Mouse (Mus musculus) c-Kit-positive CD71-positive TER-119-positive erythroid progenitor cells, embryonic 14.5 days (primary cell): ENCODE data around the gene 2810006K23Rik.
"Not testable (repeated sequence)": the region's sequence is repeated elsewhere in the genome, so short reads cannot be mapped to it uniquely, and the experiment has no call there.

Experiments used
- DNase-seq: peaks from one replicate; pipeline ENCODE4 v3.0.0-alpha.2; 2013; ENCODE audit warnings: low spot score

2810006K23Rik gene

DNA sequence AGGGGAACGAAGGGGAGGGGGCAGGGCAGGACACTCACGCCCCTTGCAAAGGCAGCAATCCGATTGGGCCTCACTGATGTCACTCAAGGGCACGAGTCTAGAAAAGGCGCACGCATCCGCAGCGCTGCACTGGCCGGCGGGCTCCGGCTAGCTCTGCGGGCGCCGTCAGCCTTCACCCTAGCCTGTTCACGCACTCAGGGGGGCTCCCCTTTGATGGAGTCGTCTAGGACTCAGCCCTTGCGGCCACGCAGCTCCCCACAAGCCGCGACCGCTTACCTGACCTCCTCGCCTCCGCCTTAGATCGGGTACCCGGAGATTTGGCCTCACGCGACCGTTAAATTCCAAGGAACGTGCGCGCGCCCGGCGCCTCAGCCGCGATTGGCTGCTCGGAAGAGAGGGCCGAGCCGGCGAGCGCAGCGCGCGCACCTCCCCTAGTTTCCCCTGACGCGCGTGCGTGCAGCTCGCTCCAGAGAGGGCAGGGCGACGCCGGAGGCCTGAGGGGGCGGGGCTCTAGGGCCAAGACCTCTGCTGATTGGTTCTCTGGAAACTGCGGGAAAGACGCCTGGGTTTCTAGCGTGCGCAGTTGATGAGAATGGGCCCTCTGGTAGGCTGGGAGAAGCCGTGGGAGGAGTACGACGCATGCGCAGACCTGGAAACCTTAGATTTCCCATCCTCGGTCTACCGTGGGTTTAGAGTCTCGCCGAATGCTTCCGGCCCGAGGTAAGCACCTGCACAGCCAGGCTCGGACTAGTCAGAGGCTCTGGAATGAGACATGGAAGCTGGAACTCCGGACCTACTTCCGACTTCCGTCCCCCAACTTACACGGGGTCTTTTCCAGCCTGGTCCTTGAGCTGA, at the start of gene 2810006K23Rik, which contains the start of gene Mphosph9:
Gene 2810006K23Rik, plus strand, starts transcription at position 580 of the 855 bp plus-strand sequence.
Gene Mphosph9, minus strand, starts transcription at position 463 of the 855 bp plus-strand sequence.
- DNase-seq, result peak; percentile 100

DNA sequence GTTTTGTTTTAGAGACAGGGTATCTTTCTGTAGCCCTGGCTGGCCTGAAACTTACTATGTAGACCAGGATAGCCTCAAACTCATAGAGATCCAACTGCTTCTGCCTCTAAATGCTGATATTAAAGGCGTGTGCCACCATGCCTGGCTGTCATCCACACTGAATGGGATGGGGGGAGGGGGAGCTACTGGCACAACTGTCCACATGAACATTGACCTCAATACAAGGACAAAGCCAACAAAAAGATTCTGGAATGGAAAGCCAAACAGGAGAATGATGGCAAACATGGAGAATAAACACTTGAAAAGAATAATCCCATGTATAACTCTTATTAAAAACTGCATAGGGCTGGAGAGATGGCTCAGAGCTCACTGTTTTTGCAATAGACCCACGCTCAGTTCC, 45.0 kb upstream of the 2810006K23Rik start:
- no peak for DNase-seq

- DNase-seq, result no peak
Observed at GRCm38 (mm10) chr5:124284330-124284729, 43.6 kb upstream of the 2810006K23Rik start.

GRCm38 (mm10) chr5:124287616-124288247, 40.2 kb upstream of the 2810006K23Rik start:
- no peak for DNase-seq

DNA sequence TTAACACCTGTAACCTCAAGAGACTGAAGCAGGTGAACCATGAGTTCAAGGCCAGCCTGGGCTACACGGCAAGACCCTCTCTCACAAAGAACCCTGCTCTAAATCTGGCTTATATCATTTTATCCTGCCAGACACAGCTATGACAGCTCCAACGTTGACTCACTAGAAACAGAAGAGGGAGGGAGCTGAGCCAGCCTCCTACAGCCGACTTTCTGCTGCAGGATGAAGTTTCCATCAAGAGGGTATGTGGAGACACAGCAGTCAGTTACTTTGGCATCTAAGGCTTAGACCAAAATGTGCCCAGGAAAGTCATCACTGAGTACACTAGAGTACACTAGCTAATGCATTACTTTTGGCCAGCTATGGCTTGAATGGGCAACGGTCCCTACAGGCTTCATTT, 37.7 kb upstream of the 2810006K23Rik start:
- DNase-seq, result no peak

- DNase-seq, result no peak
Observed at GRCm38 (mm10) chr5:124293967-124294366, 33.9 kb upstream of the 2810006K23Rik start.

GRCm38 (mm10) chr5:124296475-124296874, 31.4 kb upstream of the 2810006K23Rik start:
- no peak for DNase-seq

DNA sequence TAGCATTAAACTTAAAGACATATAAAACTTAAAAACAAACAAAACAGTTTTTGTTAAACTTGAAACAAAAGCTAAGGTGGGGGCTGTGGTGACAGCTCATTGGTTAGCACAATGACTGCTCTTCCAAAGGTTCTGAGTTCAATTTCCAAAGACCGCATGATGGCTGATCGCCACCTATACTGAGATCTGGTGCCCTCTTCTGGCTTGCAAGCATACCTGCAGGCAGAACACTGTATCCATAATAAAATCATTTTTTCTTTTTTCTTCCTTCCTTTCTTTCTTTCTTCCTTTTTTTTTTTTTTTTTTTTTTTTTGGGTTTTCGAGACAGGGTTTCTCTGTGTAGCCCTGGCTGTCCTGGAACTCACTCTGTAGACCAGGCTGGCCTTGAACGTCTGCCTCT, 28.6 kb upstream of the 2810006K23Rik start:
- peak; percentile 32 for DNase-seq

DNA sequence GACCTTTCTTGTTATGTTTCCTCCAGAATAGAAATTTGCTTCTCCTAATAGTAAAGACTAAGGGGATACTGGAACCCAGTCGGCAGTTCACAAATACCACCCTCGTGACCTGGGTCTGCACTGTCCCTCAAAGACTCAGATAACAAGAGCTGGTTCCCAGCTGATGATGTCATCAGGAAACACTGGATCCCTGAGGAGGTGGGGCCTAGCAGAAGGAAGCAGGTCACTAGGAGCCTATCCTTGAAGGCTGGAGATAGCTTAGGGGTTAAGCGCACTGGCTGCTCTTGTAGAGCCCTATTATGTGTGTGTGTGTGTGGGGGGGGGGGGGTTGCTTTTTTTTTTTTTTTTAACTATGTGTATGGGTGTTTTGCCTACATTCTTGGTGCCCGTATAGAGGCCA, 27.8 kb upstream of the 2810006K23Rik start:
- DNase-seq, result no peak

- not testable (repeated sequence) for DNase-seq
Observed at GRCm38 (mm10) chr5:124302853-124303252, 25.0 kb upstream of the 2810006K23Rik start.

- DNase-seq, result no peak
Observed at GRCm38 (mm10) chr5:124309155-124309554, 18.7 kb upstream of the 2810006K23Rik start.

- no peak for DNase-seq
Observed at GRCm38 (mm10) chr5:124310091-124310490, 17.8 kb upstream of the 2810006K23Rik start.

- DNase-seq, result no peak
Observed at GRCm38 (mm10) chr5:124315498-124315897, 12.4 kb upstream of the 2810006K23Rik start.

GRCm38 (mm10) chr5:124315941-124316340, 11.9 kb upstream of the 2810006K23Rik start:
- no peak for DNase-seq

GRCm38 (mm10) chr5:124317648-124318047, 10.2 kb upstream of the 2810006K23Rik start:
- peak; percentile 22 for DNase-seq

DNA sequence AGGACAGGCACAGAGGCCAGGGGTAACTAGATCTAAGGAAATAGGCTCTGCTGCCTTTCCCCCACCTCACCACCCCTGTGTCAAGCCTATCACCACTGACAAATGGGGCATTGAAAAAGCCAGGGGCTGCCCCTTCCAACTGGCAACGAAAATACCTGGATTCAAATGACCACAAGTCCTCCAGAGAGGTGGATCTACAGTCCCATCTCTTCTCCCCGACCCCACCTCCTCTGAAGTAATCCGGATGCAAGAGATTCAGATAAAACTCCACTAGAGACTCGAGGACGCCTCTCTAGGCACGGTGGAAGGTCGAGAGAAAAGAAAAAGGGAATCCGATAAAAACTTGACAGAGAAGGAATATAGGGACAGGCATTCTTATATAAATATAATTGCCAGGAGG, 1.1 kb upstream of the 2810006K23Rik start:
- no peak for DNase-seq

- DNase-seq, result no peak
Observed at GRCm38 (mm10) chr5:124330086-124330485, 2.2 kb downstream of the 2810006K23Rik start.

DNA sequence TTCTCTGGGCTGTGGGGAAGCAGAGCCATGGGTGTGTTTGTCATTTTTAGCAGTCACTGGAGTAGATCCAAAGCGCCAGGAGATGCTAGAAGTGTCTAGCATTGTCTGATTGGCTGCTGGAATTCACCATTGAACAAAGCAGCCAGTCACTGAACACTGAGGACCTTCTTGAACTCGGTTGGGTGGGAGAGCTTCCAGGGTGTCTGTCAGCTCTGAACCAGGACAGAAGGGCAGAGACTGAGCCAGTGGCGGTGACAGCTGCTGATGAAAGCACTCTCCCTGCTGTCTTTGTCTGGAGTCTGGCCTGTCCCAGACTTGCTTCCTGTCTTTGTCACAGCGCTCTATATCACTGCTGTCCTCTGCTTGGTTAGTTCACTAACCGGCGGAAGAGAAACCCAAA, 6.5 kb downstream of the 2810006K23Rik start:
- DNase-seq, result no peak

DNA sequence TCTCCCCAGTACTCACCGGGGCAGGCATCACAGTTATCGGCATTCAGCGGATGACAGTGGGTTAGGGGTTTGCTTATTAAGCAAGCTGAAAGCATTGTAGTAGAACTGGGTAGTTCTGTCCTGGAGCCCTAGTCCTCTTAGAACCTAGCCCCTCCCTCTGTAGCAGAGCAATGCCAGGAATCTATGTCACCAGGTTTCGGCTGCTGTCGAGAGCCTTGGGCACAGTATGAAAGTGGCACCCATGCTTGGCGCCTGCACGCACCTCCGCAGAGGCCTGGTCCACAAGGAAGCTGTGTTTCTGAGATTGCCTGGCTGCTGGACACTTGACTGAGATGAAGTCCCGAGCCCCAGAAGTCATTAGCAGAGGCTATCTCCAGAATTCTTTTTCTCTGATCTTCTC, 9.2 kb downstream of the 2810006K23Rik start:
- no peak for DNase-seq

GRCm38 (mm10) chr5:124337909-124338308, 10.0 kb downstream of the 2810006K23Rik start:
- no peak for DNase-seq

DNA sequence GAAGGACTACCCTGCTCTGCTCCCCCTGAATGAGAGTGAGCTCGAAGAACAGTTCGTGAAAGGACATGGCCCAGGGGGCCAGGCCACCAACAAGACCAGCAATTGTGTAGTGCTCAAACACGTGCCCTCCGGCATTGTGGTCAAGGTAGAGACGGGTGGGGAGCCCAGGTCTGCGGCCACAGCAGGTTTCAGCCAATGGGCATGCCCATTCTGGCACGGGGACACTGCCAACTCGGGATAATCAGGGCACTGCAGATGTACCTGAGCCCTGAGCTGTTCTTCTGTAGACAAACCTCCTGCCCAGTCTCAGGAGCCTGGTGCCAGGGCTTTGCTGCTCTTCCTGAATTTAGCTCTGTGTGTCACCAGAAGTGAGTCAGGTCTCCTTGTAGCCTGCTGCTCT, 10.9 kb downstream of the 2810006K23Rik start:
- DNase-seq, result no peak

GRCm38 (mm10) chr5:124341753-124342339, 14.0 kb downstream of the 2810006K23Rik start:
- not testable (repeated sequence) for DNase-seq

GRCm38 (mm10) chr5:124342897-124343296, 15.0 kb downstream of the 2810006K23Rik start:
- DNase-seq, result no peak
